Mouse (Mus musculus) small intestine, adult 2 months (tissue): ENCODE measurements around the gene Ptn. TPM values are rescaled to one million over a fixed set of nuclear protein-coding genes. Genes with fewer than 3 reads are reported as not detected.

Experiments used
- H3K27ac ChIP-seq: fragments of 200-500 bp; 2 replicates; pipeline ENCODE4 v1.5.1; 2012; ENCODE audit warnings: low read depth, low read length, control low read depth, inconsistent platforms; ENCODE audit not compliant: insufficient read depth
- H3K27me3 ChIP-seq: fragments of 200-500 bp; 2 replicates; pipeline ENCODE4 v1.6.1; 2012; ENCODE audit warnings: mild to moderate bottlenecking, moderate library complexity, low read length, inconsistent platforms; ENCODE audit not compliant: control insufficient read depth, insufficient read depth
- H3K36me3 ChIP-seq: fragments of 200-500 bp; 2 replicates; pipeline ENCODE4 v1.6.1; 2012; ENCODE audit warnings: mild to moderate bottlenecking, low read length, control low read depth, inconsistent platforms; ENCODE audit not compliant: control insufficient read depth, insufficient read depth
- H3K4me1 ChIP-seq: fragments of 200-500 bp; 2 replicates; pipeline ENCODE4 v1.6.1; 2012; ENCODE audit warnings: low read length, inconsistent platforms, mixed read lengths; ENCODE audit not compliant: control insufficient read depth, insufficient read depth, insufficient read length
- H3K4me3 ChIP-seq: fragments of 200-500 bp; 2 replicates; pipeline ENCODE4 v1.5.1; 2012; ENCODE audit warnings: low read depth, mild to moderate bottlenecking, control low read depth, inconsistent platforms, low read length, moderate library complexity
- CTCF ChIP-seq: fragments of 200-500 bp; IDR thresholded peaks from 2 replicates; pipeline ENCODE4 v1.5.1; 2012; ENCODE audit warnings: low read depth, mild to moderate bottlenecking, control low read depth, inconsistent platforms, low read length, moderate library complexity, mixed read lengths; ENCODE audit not compliant: insufficient replicate concordance, insufficient read length; ENCODE audit errors: extremely low read depth
- POLR2A ChIP-seq: fragments of 200-500 bp; IDR thresholded peaks from 2 replicates; pipeline ENCODE4 v1.6.1; 2012; ENCODE audit warnings: low read depth, mild to moderate bottlenecking, control low read depth, inconsistent platforms, low read length, moderate library complexity
- WGBS: fragments of 180-500 bp; shearing (Covaris S2); methylation state at CpG from one replicate; pipeline ENCODE4 v1.1.7; 2018; 5-methylcytosine and 5-hydroxymethylcytosine counted together
- polyA plus RNA-seq: library from polyadenylated mRNA; depleted of rRNA; stranded (reverse); fragments of >200 nt; gene quantifications from 2 replicates; pipeline ENCODE4 v1.2.3, GENCODE M21; 2012

Ptn gene
- polyA plus RNA-seq, 1 experiment, result 0.47 TPM

DNA sequence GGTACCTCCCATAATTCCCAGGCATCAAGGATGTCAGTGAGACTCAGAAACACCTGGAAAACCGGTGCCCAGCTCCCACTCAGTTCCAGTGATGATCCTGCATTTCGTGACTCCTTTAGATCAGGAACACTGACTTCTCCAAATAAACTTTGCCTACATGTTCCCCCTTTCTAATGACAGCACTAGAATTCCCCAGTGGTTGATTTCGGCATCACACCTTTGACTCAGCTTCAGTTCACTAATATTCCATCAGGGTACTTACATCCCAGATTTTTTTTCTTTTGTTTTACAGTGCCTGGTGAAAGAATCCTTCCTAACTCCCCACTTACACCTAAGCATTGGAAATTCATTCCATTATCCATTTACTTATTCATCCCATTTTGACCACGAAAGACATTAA lies 15.5 kb downstream of the Ptn start:
- H3K27me3 ChIP-seq, result no peaks in the 10 kb centered on the region
- H3K4me3 ChIP-seq, result no peak overlapping the region
- WGBS, result 86% methylated on average over 4 of the region's 4 CpGs
- H3K27ac ChIP-seq, result no peak overlapping the region
- no peaks in the 10 kb centered on the region for H3K36me3 ChIP-seq
- TF ChIP-seq CTCF (no peak), POLR2A (no peak)
- H3K4me1 ChIP-seq, result no peaks in the 10 kb centered on the region

DNA sequence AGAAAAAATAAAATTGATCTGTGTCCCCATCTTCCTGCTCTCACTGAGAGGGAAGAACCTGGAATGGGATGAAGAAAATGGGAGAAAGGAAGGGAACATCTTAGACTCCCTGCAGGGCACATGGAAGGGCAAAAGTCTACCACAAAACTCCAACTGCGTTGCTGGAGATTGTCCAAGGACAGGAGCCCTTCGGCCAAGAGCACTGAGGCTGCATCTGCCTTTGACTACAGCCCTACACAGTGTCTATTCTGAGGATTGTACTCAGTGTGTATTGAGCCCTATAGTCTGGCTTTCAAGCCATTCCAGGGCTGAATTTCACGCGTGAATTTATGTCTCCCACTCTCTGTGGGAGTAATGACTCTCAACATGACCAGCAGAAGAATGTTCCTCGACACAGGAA lies 16.2 kb downstream of the Ptn start:
- H3K27me3 ChIP-seq, result no peaks in the 10 kb centered on the region
- TF ChIP-seq CTCF (no peak), POLR2A (no peak)
- WGBS, result 55% methylated on average over 5 of the region's 5 CpGs
- no peaks in the 10 kb centered on the region for H3K36me3 ChIP-seq
- H3K27ac ChIP-seq, result no peak overlapping the region
- no peaks in the 10 kb centered on the region for H3K4me1 ChIP-seq
- no peak overlapping the region for H3K4me3 ChIP-seq

DNA sequence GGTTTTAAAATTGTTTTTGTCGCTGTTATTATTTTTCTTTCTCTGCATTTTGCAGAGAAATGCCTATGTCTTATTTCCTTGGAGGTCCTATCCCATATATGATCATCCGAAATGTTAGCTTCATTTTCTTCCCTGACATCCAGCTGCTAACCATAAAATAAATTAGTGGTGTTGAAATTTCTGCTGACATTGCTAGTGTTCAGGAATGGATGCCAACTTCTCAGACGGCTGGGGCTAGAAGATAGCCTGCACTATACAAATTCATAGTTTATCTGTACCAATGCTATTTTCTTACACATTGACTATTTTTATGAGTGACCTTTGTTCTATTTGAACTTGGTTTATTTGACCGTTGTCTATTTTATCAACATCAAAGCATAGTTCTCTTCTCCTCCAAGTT lies 20.8 kb downstream of the Ptn start:
- no peak for TF ChIP-seq CTCF
- no peak for TF ChIP-seq POLR2A
- Histone ChIP-seq H3K4me3 (no peak overlapping the region), H3K4me1 (no peaks in the 10 kb centered on the region), H3K27ac (no peak overlapping the region), H3K36me3 (no peaks in the 10 kb centered on the region), H3K27me3 (no peaks in the 10 kb centered on the region)
- 41% methylated on average over 4 of the region's 4 CpGs for WGBS

DNA sequence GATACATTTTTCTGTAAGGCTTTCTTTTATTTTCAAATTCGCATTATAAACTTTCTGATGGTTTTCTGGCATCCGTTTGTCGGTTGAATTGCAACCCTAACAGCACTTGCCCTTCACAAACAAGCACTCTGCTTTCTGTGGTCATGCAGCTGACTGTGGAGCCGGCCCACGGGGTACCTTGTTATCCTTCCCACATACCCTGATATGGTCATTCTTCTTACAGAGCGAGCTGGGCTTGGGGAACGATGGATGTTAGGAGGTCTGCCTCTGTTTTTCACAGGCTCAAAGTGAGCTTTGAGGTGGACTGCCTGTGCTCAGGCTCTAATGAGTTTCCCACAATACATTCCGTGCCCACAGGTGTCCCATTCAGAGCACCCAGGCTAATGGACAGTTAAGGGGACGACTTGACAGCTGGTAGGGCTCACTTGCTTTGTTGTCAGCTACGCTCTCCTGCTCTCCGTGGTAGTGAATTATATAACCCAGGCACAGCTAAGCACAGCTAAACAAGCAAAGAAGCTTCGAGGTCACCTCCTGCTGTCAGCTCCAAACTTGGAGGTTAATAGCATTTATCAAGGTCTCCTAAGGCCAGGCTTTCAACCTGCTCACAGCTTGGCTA lies 21.3 kb downstream of the Ptn start:
- Histone ChIP-seq H3K27ac (no peak overlapping the region), H3K36me3 (no peaks in the 10 kb centered on the region), H3K4me3 (no peak overlapping the region), H3K27me3 (no peaks in the 10 kb centered on the region), H3K4me1 (no peaks in the 10 kb centered on the region)
- TF ChIP-seq POLR2A (no peak), CTCF (no peak)
- WGBS, result 59% methylated on average over 12 of the region's 12 CpGs

DNA sequence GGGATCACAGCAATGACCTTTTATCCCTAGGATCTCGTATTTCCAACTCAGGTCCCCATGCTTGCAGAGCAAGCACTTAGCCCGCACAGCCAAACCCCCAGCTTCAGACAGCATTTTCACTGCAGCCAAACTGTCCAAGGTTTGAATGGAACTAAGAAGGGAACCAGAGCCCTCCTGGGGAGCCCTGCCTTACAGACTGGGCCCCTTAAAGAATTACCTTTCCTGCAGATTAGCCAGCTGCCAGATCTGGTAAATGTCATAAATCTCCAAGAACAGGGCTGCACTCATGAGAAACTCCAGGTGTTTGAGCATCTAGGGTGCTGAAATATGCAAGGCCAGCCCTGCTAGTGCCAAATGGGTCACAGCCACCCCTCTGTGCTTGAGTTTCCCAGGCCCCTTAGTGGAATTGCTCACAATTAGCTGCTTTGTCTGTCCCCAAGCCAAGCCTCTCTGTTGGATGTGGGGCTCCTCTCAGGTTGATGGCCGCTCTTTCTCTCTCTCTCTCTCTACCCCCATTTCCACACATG lies 25.3 kb downstream of the Ptn start:
- TF ChIP-seq POLR2A, result no peak
- no peak for TF ChIP-seq CTCF
- Histone ChIP-seq H3K27ac (no peak overlapping the region), H3K36me3 (no peaks in the 10 kb centered on the region), H3K4me3 (no peak overlapping the region), H3K4me1 (no peaks in the 10 kb centered on the region), H3K27me3 (no peaks in the 10 kb centered on the region)
- 49% methylated on average over 3 of the region's 3 CpGs for WGBS

DNA sequence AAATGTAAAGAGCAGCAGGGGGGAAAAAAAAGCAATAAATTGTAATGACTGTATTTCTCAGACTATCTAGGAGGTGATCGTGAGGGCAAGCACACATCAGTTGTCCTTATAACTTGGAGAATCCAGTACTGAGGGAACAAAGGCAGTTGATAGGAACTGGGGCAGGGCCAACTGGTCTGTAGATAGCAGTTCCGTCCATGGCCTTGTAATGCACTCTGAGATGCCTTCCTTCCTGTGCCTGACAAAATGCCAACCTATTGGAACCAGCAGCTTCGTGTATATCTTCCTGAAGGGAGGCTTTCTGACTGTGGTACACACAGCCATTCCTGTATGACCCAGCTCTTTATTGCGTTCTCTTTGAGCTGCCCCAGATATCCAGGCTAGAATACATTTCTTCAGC lies 27.5 kb downstream of the Ptn start:
- H3K27me3 ChIP-seq, result no peaks in the 10 kb centered on the region
- 61% methylated on average over 4 of the region's 4 CpGs for WGBS
- no peak overlapping the region for H3K27ac ChIP-seq
- no peak for TF ChIP-seq CTCF
- TF ChIP-seq POLR2A, result no peak
- H3K4me1 ChIP-seq, result no peaks in the 10 kb centered on the region
- no peak overlapping the region for H3K4me3 ChIP-seq
- H3K36me3 ChIP-seq, result no peaks in the 10 kb centered on the region

DNA sequence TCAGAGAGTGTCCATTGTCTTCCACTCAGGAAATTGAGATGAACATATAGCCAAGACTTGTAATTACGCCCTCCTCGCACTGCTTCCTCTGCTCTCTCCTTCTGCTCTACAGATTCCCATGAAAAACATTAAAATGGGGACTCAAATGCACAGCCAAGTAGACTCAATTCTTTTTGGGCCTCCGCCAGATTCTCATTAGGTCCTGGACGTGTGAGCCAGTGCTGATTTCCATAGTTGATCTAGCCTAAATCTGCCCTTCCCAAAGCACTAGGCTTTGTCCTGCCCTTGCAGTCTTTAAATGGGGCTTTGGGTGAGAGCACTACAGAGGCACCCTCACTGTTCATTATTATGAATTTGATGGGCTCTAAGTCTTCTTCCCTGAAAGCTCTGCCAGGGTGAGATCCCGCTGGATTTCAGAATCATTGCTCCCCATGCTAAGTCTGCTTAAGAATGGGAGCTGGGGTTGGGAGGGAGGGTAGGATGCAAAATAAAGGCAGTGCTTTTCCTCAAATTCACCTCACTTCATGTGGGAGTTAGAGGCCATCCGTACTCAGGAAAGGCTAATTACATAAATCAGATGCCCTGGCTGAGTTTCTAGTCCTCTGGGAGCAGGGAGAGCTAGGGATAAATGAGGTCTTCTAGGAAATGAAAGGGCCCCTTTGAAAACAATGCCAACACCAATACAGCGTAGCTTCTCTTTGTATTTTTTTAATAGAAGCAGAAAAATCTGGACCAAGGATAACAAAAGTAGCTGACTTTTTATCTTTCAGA lies 32.3 kb downstream of the Ptn start:
- WGBS, result 74% methylated on average over 7 of the region's 7 CpGs
- H3K27ac ChIP-seq, result no peak overlapping the region

More for the DNA sequence above, 32.3 kb downstream of the Ptn start:
- H3K36me3 ChIP-seq, result no peaks in the 10 kb centered on the region
- H3K27me3 ChIP-seq, result no peaks in the 10 kb centered on the region
- H3K4me3 ChIP-seq, result no peak overlapping the region
- no peaks in the 10 kb centered on the region for H3K4me1 ChIP-seq
- TF ChIP-seq POLR2A, result no peak
